Mouse (Mus musculus) spleen, adult 2 months (tissue): Measurements from ENCODE around the gene Hist1h4h. TPM values are rescaled to one million over a fixed set of nuclear protein-coding genes. Genes with fewer than 3 reads are reported as not detected.

Experiments used
- DNase-seq, 2 experiments: peaks; one replicate each; pipeline versions ENCODE4 v3.0.0 to v3.0.0-alpha.2; 2012 to 2021; ENCODE audit warnings: low spot score in 2 of 2, low read depth in 1 of 2
- H3K27ac ChIP-seq: fragments of 200-500 bp; 2 replicates; pipeline ENCODE4 v1.5.1; 2012; ENCODE audit warnings: low read length, inconsistent platforms; ENCODE audit not compliant: insufficient read depth
- H3K27me3 ChIP-seq: fragments of 200-500 bp; 2 replicates; pipeline ENCODE4 v1.6.1; 2012; ENCODE audit warnings: mild to moderate bottlenecking, moderate library complexity, low read length, inconsistent platforms; ENCODE audit not compliant: control insufficient read depth, insufficient read depth
- H3K36me3 ChIP-seq: fragments of 200-500 bp; 2 replicates; pipeline ENCODE4 v1.6.1; 2012; ENCODE audit warnings: mild to moderate bottlenecking, low read length, inconsistent platforms; ENCODE audit not compliant: control insufficient read depth, insufficient read depth
- H3K4me1 ChIP-seq: fragments of 200-500 bp; 2 replicates; pipeline ENCODE4 v1.6.1; 2011; ENCODE audit warnings: inconsistent platforms; ENCODE audit not compliant: control insufficient read depth, insufficient read depth, insufficient read length
- H3K4me3 ChIP-seq: fragments of 200-500 bp; 2 replicates; pipeline ENCODE4 v1.5.1; 2011; ENCODE audit warnings: mild to moderate bottlenecking, inconsistent platforms; ENCODE audit not compliant: insufficient read depth, insufficient read length; ENCODE audit errors: extremely low read depth
- CTCF ChIP-seq: fragments of 200-500 bp; IDR thresholded peaks from 2 replicates; pipeline ENCODE4 v1.5.1; 2011; ENCODE audit warnings: mild to moderate bottlenecking, inconsistent platforms; ENCODE audit not compliant: insufficient read depth, insufficient read length, insufficient replicate concordance; ENCODE audit errors: extremely low read depth
- POLR2A ChIP-seq: fragments of 200-500 bp; IDR thresholded peaks from 2 replicates; pipeline ENCODE4 v1.6.1; 2011; ENCODE audit warnings: low read depth, low read length, inconsistent platforms
- WGBS: fragments of 180-500 bp; shearing (Covaris S2); methylation state at CpG from one replicate; pipeline ENCODE4 v1.1.7; 2018; 5-methylcytosine and 5-hydroxymethylcytosine counted together
- polyA plus RNA-seq: library from polyadenylated mRNA; depleted of rRNA; stranded (reverse); fragments of >200 nt; gene quantifications from 2 replicates; pipeline ENCODE4 v1.2.3, GENCODE M21; 2012

Gene Hist1h4h
- polyA plus RNA-seq, 1 experiment, result 26.5 TPM

DNA sequence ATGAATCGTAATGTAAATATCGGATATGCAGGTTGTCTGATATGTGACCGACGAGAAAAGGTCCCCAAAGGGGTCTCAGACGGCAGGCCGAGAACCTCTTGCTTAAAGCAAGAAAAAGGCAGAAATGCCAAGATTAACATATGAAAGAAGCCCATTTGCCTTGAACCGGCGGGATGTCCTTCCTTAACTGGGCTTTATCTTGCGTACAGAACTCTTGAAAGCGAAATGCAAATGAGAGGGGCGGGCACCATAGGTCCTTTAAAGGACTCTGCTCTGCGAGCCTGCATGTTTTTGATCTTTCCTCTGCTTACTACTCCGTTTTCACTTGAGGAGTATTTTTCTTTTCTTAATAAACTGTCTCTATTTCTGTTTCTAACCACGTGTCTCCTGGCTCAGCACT is 38.9 kb upstream of the Hist1h4h start:
- TF ChIP-seq CTCF (no peak), POLR2A (no peak)
- H3K36me3 ChIP-seq, result no peaks in the 10 kb centered on the region
- H3K4me1 ChIP-seq, result peaks cover 7% of the 10 kb centered on the region; the same call in 1 of the 2 replicates
- H3K4me3 ChIP-seq, result no peak overlapping the region; the same call in 1 of the 2 replicates
- H3K27me3 ChIP-seq, result no peaks in the 10 kb centered on the region
- no peak for DNase-seq
- 30% methylated on average over 14 of the region's 14 CpGs for WGBS
- no peak overlapping the region for H3K27ac ChIP-seq

DNA sequence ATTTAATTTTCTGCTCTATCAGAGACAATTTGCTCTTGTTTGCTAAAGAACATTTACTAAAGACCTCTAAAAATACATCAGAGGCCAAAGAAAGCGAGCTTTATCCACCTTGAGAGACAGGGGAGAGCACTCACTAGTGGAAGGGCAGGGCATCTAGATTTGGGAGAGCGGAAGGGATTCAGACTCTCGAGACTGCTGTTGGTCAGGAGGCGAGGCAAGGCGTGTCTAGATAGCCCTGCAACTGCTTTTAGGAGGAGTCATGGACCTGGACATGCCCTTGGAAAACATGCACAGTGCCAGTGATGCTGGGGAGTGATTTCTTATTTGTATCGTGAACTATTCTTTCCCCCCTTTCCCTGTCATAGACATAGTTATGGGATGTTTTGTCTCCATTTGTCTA is 35.3 kb upstream of the Hist1h4h start:
- Histone ChIP-seq H3K27ac (no peak overlapping the region), H3K36me3 (no peaks in the 10 kb centered on the region), H3K27me3 (no peaks in the 10 kb centered on the region), H3K4me3 (no peak overlapping the region), H3K4me1 (no peaks in the 10 kb centered on the region)
- DNase-seq, result no peak
- TF ChIP-seq POLR2A (no peak), CTCF (no peak)
- WGBS, result 89% methylated on average over 6 of the region's 6 CpGs

DNA sequence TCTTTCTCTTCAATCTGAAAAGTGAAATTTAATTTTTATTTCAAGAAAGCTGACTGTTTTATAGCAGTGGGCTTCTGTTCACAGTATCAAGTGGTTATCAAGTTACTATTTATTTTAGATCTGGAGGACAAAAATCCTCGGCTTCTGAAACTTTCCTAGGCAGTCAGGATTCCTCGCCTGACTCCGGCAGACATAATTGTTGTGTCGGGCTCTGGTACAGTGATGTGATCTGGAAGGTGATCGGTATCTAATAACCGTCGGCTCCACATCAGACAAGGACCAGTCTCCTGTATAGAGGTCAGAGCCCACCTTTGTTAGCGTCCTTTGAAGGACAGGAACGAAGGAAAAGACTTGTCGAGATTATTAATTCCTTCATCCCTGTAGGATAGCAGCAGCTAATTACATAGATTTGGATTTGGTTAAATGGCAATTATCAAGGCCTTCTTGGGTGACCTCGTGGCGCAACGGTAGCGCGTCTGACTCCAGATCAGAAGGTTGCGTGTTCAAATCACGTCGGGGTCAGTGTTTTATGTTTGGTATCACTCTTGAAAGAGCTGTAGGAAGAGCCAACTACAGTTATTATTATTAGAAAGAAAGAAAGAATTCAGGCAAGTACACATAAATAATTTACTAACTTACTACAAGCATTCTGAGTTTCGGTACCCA is 33.1 kb upstream of the Hist1h4h start:
- no peaks in the 10 kb centered on the region for H3K36me3 ChIP-seq
- no peak overlapping the region for H3K27ac ChIP-seq
- no peak for DNase-seq
- 62% methylated on average over 19 of the region's 19 CpGs for WGBS
- H3K4me3 ChIP-seq, result no peak overlapping the region
- H3K27me3 ChIP-seq, result no peaks in the 10 kb centered on the region
- H3K4me1 ChIP-seq, result no peaks in the 10 kb centered on the region
- TF ChIP-seq POLR2A (no peak), CTCF (no peak)

DNA sequence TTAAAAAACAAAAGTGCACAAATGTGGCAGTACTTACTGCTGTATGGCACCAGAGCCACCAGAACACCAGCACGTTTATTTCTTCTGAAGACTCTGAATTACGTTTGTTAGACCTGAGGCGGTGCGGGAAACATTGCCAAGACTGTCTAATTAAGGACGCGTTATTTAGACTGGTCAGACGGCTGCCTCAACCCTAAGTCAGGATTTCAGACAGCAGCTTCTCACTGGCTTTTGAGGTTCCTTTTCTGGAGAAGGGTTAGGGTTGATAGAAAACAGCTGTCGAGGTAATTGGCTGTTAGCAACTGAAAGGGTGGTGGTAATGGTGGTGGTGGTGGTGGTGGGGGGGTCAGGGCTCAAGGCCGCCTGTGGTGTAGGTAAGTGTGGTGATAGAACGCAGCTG is 32.2 kb upstream of the Hist1h4h start:
- TF ChIP-seq CTCF (no peak), POLR2A (no peak)
- Histone ChIP-seq H3K27ac (no peak overlapping the region), H3K27me3 (no peaks in the 10 kb centered on the region), H3K4me1 (no peaks in the 10 kb centered on the region), H3K36me3 (no peaks in the 10 kb centered on the region), H3K4me3 (no peak overlapping the region)
- DNase-seq, result no peak
- 54% methylated on average over 10 of the region's 10 CpGs for WGBS

DNA sequence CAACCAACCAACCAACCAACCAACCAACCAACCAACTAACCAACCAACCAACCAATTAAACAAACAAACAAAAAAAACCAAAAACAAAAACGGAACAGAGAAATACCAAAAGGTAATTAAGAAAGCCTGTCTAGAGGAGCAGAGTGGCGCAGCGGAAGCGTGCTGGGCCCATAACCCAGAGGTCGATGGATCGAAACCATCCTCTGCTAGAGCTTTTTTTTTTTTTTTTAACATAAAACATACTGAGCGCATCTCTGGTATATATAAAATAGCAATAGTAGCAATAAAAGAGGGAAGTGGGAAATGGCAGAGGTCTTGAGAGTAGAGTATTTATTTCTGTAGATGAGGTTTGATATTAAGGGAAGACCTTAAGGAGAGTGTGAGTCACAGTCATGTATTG is 30.9 kb upstream of the Hist1h4h start:
- Histone ChIP-seq H3K36me3 (no peaks in the 10 kb centered on the region), H3K27ac (no peak overlapping the region), H3K4me3 (no peak overlapping the region), H3K27me3 (no peaks in the 10 kb centered on the region), H3K4me1 (no peaks in the 10 kb centered on the region)
- no peak for DNase-seq
- no peak for TF ChIP-seq CTCF
- no peak for TF ChIP-seq POLR2A
- 70% methylated on average over 7 of the region's 7 CpGs for WGBS

DNA sequence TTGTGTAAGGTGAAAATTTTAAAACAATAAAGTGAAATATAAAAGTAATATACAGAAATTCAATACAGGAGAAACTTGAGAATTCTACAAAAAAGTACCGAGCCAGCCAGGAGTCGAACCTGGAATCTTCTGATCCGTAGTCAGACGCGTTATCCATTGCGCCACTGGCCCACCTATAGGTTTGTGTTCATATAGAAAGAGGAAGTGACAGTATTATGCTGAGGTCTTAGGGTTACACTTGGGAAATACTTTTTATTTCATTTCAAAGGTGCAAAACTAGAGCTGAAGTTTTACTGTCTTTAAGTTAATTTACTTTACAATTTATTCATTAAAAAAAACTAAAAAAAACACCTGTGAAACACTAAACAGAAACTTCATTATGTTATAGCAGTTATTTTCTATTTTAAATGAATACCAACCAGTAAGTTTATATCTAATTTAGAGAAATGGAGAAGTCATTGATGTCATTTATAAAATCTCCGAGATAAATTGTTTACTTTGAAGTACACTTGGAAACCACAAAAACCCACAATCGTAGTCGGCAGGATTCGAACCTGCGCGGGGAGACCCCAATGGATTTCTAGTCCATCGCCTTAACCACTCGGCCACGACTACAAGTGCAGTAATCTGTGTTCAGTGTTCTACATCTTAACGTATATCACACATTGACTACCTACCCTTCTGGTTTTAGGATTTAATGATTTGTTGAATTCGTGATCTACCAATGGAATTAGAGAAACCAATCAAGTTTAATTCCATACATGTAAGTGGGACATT is 30.2 kb upstream of the Hist1h4h start:
- peak in 1 of 2 experiments; percentile 40 for DNase-seq
- TF ChIP-seq CTCF (no peak), POLR2A (no peak)
- Histone ChIP-seq H3K27ac (no peak overlapping the region), H3K4me1 (no peaks in the 10 kb centered on the region), H3K27me3 (no peaks in the 10 kb centered on the region), H3K4me3 (no peak overlapping the region), H3K36me3 (no peaks in the 10 kb centered on the region)
- WGBS, result 15% methylated on average over 17 of the region's 17 CpGs

DNA sequence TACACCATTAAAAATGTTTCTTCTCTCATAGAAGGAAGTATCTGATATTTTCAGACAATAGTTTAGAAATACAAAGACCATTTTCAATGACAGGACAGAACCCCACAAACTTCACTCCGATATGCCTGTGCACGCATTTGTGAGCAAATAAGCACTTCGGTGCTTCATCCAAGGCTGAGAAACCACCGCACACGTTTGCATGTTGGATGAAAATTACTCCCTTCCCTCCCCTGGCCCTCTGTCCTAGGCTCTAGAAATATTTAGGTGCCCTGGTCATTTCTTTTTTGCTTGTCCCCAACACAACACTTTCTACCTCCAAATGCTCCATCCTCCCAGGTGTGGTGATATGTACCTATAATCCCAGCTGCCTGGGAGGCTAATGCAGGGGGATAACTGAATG is 29.3 kb upstream of the Hist1h4h start:
- Histone ChIP-seq H3K4me3 (no peak overlapping the region), H3K27ac (no peak overlapping the region), H3K4me1 (no peaks in the 10 kb centered on the region), H3K27me3 (no peaks in the 10 kb centered on the region), H3K36me3 (no peaks in the 10 kb centered on the region)
- no peak for TF ChIP-seq POLR2A
- TF ChIP-seq CTCF, result no peak
- DNase-seq, result no peak
- 73% methylated on average over 5 of the region's 5 CpGs for WGBS
